Mouse (Mus musculus) layer of hippocampus, adult 11-12 months (tissue): ENCODE results near the gene Slc9a2.
"Not testable (repeated sequence)": the region's sequence is repeated elsewhere in the genome, so short reads cannot be mapped to it uniquely, and the experiment has no call there.

ENCODE experiments used
- DNase-seq: peaks from one replicate; pipeline ENCODE4 v3.0.0; 2022; ENCODE audit warnings: low spot score

Slc9a2 gene

DNA sequence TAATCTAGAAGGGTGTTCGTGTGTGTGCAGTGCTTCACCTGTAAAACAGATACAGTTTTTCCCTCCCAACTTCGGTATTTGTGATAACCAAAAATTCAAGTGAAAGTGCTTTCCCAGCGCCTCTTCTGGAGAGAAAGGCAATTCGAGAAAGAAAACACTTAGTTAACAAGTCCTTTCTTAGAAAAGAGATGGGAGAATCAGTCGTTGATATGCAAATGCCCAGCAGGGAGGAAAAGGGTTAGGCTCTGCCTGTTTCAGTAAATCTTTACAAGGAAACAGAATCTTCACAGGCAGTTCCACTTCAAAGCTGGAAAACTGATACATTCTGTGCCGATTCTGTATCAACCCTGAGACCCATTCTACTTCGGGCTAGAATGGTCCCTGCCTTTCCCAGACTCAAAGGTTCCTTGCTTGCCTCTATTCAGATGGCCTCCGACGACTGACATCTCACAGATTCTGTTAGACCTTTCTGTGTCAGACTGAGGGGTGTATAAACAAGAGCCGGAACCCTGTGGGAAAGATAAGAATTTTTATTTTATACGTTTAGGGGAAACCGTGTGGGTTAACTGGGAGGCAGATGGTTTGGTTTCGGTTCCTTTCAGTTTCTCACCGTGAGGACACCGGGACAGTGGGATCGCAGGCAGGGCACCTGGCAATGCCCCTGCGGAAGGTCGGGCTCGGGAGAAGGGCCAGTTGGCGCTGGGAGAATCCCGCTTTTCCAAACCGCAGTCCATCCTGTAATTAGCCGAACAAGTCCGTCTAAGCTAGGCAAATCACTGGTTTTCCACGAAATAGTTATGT is at the start of gene Slc9a2:
TSS of gene Slc9a2 (plus strand) at position 508 of the 801 bp plus-strand sequence.
- no peak for DNase-seq

DNA sequence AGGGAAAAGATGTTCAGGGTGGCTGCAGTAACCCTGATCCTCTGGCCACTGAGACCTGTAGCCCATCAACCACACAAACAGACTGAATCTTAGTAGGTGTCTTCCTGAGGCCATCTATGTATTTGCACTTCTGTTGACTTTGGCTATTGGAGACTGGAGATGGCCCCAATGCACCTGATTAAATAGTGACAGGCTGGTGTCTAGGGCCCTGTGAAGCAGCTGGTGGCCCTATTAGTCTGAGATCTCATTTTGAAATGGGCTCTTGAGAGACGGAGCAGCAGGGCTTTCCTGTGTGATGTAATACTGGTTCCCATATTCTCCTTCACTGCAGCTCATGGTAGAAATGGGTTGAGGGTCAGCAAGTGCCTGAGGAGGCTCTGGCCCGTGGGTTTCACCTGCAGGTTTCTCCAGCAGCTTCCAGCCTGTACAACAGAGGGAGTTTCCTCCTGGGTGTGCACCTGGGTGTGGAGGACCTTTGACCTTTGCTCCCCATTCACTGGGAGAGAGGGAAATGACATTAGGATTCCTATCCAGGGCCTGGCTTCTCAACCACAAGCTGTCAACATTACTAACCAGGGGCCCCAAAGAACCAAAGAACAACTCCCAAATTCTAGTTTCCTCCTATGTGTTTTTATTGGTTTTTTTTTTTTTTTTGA is 47.8 kb upstream of the Slc9a2 start:
- no peak for DNase-seq

DNA sequence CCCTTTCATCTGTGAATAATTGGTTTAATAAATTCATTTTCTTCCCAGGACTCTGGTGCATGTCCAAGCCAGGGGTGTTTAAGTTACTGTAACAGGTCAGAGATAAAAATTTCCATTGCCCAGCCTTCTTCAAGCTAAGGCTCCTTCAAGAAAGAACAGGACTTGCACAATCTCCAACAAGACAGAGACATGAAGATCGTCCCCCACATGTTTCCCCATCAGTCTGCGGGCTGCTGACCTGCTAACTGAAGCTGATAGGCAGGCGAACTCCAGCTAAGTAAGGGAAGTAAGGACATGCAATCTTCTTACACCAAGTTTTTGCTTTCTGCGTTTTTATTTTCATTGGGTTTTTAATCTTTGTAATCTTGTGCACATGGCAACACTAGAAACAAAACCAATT is 45.8 kb upstream of the Slc9a2 start:
- DNase-seq: no peak

DNA sequence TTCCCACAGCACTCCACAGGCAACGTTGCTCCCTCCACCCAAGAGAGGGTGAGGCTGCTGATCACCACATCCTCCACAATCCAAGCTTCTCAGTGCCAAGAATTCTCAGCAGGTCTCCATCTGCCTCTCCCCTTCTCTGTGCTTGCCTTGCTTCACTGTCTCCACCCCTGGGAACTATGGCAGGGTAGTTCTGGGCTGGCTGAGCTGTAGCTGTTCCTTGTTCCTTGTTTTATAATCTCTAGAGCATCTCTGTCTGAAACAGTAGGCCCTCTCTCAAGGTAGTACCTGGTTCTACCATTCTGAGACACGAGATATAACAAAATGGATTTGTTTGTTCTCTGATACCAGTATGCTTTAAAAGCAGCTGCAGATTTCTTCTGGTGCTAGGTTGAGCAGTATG is 32.1 kb upstream of the Slc9a2 start:
- no peak for DNase-seq

DNA sequence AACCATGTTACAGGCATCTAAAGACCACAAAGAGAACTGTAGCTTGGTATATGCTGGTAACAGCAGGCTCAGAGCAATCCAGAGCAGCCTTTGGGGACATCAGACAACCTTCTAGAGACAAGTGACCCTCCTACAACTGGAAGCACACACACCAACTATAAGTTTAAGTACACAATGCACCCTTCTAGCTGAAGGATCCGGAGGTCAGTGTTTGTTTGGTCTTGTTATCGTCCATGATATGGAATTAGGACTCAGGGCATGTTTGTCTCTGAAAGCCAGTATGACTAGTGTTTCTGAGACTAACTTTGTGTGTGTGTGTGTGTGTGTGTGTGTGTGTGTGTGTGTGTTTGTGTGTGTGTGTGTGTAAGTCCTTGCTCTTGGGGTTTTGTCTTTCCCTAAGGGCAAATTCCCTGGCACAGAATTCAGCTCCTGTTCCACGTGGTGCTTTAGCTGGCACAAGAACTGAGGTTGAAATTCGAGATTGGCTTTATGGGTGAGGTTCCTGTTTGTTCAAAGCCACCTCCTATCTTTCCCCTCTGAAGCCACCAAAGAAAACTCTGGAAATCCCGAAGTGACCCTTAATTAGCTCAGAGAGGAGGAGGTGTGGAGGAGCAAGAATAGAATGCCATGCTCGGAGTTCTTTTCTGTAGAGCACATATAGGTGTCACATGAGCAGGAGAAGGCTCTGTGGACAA is 29.4 kb upstream of the Slc9a2 start:
- DNase-seq: no peak

DNA sequence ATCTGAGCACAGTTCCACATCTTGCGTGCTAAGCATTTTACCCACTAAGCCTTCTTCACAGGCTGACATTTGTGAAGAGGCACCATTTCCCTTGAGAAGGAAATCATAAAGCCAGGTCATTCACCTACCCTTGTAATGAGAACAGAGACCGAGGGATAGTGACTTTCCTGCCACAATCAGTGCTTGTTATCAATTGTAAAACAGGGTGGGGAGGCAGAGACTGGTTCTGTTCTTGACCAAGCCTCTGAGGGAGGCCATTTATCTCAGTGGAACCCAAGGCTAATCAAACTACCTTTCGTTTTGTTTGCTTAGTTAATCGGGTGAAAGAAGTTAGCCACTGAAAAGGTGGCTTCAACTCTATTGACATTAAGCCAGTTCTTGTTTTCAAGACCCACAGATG is 23.3 kb upstream of the Slc9a2 start:
- DNase-seq: no peak

DNA sequence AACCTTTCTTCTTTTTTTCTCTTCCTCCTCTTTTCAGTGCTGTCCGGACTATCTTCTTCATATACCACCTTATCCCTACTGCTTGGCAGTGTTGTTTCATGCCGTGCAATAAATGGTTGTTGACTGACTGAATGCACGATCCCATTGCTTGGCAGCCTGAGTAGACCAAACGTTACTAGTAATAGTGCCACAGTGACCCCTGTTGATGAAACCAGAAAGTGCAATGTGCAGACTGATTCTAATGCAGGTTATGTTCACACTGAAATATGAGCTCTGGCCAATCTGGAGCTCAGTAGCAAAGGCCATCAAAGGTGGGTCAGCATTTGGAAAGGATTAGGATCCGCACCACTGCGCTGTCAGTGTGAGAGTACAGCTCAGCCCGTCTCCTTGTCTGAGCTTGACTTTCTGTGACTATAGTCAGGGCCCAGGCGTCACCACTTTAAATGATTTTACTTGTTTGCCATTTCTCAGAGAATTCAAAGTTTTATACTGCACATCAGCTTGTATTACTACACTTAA is 22.3 kb upstream of the Slc9a2 start:
- DNase-seq: peak; percentile 80

DNA sequence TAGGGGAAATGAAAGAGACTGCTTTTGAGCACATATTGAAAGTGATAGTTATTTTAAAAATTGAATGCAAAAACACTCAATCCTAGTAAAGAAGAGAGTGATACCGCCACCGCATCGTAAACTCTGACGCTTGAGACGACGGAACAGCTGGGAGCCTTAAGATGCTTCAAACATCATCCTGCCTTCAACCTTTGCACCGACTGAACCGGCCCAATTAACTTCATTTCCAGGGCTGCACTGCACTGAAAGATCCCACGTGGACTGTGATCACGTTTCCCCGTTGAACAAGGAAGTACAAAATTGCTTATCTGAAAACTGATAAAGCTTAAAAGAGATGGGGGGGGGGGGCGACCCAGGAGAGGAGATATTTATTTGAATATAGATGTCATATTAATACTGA is 21.4 kb upstream of the Slc9a2 start:
- DNase-seq: no peak

DNA sequence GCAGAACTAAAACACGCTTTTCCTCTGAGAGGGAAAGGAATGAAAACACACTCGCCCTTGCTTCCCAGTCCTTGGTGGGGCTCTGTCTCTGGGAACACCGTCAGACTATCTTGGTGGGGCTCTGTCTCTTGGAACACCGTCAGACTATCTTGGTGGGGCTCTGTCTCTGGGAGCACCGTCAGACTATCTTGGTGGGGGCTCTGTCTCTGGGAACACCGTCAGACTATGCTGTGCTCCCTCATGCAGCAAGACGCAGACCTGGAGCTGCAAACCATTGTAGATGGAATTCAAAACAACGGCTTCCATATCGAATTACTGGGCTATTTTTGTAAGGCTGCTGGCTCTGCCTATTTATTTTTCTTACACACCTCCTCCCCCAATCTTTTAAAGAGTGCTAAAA is 20.9 kb upstream of the Slc9a2 start:
- DNase-seq: no peak

DNA sequence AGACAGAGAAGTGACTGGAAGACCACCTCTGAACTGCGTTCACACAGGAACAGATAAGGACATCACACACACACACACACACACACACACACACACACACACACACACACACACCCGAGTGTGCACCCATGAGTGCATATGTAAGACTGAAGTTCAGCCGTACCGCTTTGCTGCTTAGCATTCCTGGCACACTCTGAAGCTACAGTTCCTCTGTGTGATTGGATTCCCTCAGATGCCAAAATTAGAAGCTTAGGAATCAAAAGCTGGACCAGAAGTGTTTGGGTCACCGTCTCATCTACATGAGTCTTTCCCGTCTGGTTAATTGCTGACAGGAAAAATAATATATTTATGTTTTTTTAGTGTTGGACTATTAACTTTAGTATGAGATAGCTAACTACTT is 19.5 kb upstream of the Slc9a2 start:
- DNase-seq: no peak

DNA sequence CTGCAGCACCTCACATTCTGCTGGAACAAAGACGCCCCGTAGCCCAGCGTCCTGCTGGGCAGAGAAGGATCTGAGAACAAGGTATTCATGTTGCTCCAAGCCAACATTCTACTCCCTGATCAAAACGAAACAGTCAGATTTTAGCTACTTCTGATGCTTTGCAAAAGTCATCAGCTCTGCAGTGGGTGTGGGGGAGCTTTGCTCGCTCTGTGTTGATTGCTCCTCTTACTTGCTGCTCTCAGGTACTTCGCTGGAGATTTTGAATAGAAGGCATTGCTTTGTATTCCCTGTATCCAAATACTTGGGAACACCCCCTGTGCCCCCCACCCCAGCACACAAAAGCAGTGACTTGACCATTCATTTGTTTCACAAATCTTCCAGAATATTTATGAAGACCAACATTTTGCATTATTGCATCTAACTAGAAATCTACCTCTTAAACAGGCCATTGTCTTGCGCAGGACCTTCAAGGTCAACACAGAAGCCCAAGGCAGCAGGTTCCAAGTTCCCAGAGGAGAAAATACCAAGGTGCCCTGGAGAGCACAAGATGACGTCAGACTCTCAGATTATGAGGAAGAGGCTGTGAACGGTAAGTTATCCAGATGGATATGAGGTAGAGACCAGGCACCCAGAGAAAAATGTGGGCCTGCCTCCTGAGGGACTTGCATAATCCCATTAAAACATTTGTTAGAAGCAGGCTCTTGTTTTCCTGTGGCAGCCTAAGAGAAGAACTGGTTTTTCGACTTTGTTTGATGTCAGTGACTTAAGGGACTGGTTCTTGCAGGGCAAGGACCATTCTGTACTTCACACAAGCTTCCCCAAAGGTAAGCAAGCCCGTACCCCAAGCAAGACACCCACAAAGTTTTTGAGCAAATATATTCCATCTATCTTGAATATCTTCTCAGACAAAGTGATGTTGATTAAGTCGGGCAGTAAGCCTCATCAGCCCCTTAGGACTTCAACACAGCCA is 14.7 kb upstream of the Slc9a2 start:
- no peak for DNase-seq

DNA sequence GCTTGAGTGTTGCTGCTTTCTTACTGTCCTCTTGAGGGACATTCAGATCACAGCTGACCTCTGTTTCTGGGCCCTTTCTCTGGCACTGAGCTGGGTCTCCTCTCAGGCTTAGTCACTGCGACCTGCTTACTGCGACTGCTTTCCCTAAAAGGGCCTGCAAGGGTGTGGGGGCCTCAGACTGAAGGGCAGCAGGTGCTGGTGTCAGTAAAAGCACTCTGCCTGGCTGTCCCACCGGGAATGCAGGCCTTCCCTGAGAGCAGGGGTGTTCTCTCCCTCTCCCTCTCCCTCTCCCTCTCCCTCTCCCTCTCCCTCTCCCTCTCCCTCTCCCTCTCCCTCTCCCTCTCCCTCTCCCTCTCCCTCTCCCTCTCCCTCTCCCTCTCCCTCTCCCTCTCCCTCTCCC is 12.9 kb upstream of the Slc9a2 start:
- not testable (repeated sequence) for DNase-seq

DNA sequence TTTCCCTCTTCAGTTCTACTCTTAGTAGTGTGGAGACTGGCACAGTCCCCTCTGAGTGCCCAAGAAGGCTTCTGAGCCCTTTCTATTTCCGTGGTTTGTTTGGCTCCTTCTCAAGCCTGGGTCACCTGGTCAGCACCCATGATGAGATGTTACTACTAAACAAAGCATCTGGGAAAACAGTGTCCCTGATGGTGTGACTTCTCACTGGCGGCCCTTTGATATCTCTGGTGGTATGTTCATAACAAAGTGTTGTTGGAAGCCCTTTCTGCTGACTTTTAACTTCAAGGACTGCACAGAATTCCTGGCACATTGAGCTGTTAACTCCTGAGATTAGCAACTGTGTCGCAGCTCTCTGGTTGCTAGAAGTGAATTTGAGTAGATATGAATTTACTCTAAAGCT is 10.3 kb upstream of the Slc9a2 start:
- DNase-seq: no peak

DNA sequence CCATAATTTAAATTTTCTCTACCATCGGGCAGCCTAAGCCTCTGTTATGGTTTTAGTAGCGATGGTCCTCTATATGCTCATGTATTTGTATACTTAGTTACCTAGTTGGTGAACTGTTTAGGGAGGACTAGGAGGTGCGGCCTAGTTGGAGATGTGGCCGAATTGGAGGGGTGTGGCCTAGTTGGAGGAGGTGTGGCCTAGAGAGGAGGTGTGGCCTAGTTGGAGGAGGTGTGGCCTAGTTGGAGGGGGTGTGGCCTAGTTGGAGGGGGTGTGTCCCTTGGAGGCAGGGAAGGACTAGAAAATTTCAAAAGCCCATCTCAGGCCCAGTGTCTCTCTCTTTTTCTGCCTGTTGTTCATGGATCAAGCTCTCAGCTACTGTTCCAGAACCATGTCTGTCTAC is 8.9 kb upstream of the Slc9a2 start:
- DNase-seq: no peak

DNA sequence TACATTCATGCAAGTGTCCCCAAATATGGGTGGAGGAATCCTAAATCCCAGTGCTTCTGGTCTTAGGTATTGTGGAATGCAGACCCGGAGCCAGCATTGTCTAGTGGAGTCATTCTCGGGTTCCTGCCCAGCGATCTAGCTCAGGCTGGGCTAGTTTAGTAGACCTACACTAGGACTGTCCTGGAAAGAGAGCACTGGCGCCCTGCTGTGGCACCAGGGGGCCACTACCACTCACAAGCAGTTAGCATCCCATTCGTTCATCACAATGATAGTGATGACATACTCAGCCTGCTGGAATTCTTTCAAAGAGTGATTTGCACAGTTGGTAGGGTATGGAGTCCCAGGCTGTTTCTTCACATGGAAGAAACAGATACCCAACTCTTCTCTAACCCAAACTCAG is 3.1 kb upstream of the Slc9a2 start:
- DNase-seq: no peak

DNA sequence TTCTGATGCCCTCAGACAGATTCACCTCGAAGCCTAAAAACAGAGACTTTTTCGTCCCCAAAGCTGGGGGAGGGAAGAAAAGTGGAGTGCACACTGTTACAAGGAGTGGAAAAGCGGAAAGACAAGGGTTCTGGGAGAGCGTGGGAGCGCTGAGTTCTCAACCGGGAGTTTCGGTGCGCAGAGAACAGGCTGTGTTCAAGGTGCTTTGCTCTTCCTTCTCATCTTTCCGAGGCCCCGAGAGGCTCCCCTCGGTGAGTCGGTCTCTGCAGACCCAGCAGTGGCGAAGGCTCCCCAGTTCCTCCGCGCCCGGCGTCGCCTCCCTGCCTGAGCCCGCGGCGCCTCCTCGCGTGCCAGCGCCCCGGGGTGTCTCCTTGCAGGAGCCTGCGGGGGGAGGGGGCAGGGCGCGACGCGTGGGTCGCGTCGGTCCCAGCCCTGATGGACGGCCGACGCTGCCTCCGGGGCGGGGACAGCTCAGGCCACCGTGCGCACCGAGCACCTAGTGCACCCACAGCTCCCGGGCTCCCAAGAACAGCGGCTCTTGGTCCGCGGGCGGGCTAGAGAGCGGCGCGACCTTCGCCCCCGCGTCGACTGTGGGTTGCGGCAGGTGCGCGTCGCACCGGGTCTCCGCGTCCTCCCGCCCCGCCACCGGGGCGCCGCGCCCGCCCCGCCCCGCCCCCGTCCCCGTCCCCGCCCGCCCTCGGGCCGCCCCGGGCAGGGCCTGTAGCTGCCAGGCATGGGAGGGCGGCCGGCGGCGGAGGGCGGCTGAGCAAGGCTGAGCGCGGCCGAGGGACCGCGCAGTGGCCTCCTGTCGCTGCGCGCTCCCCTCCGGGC is 709 bp downstream of the Slc9a2 start:
- peak; percentile 27 for DNase-seq

DNA sequence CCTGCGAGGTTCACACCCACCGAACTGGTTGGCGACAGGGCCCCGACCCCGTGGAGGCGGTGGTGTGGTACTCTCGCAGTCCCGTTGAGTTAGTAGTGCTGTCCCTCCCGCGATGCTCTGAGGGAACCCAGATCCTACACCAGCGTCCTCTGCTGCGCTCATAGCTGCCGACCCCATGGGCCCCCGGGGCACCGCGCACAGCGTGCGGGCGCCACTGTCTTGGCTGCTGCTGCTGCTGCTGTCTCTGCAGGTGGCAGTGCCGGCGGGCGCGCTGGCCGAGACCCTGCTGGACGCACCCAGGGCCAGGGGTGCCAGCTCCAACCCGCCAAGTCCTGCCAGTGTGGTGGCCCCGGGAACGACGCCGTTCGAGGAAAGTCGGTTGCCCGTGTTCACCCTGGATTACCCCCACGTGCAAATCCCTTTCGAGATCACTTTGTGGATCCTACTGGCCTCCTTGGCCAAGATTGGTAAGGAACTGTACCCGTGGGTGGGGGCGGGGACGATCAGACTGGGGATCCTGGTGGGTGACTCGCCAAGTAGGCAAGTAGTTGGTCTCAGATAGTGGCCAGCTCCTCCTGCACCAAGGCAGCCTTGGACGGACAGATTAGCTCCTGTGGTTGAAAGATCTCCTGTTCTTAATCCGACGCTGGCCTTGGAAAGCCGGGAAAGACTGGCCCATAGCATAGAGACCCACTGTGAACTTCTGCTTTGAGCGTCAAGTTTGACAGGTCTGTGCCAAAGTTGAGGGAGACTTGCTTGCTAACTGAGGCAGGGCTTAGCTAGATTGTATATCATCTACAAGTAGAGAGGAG is 1.5 kb downstream of the Slc9a2 start:
- no peak for DNase-seq

DNA sequence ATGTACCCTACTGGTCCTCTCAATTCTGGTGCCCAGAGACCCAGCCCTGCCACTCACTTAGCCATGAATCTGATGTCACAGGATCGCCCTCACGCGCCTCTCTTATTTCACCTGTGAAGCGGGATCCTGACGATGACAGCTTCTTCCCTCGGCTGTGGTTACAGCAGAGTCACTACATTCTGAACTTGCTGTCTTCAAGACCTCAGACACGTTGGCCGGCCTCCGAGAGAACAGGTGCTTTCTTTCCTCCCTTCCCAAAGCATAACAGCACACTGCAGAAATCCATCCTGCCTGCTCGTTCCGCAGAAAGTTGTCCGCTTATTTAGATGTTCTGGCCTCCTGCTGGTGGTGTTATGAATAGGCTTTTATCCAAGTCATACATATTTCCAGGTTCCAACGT is 13.9 kb downstream of the Slc9a2 start:
- DNase-seq: peak; percentile 18

DNA sequence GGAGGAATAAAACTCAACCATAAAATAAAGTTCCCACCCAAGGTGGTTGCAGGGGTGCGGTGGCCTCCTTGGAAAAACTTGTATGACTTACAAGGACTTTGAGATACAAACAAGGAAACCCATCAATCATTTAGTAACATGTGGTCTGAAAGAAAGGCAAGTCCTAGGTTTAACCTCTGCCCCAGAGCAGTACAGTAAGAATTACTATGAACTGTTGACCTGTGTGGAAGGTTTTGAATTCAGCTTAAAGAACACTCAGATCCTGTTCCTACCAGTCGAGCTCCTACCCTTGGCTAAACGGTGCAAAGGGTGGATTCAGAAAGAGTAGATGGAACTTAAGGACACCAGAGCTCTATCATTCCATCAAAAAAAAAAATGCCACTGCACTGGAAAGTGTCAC is 16.1 kb downstream of the Slc9a2 start:
- DNase-seq: no peak

DNA sequence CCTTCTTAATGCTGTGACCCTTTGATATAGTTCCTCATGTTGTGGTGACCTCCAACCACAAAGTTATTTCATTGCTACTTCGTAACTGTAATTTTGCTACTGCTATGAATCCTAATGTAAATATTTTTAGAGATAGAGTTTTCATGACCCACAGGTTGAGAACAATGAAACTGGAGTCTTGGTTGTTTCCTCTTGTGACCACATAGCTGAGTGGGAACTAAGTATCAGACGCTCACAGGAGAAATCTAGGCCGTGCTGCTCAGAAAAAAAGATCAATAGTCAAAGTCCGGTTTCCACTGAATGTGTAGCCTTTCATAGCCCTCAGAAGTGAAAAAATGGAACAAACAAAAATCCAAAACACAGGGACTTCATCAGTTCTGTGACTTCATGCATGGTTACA is 24.7 kb downstream of the Slc9a2 start:
- DNase-seq: no peak
